Mouse (Mus musculus) G1E (cell line): Measurements from ENCODE around the gene Ptpn3.

ENCODE experiments used
- CTCF ChIP-seq: IDR thresholded peaks from 2 replicates; pipeline ENCODE4 v1.5.1; 2012; ENCODE audit warnings: low read depth, low read length, inconsistent platforms, mixed read lengths
- GATA1 ChIP-seq: IDR thresholded peaks from 2 replicates; pipeline ENCODE4 v1.6.1; 2012; ENCODE audit warnings: borderline replicate concordance, low read length, inconsistent platforms, mixed read lengths
- POLR2AphosphoS5 ChIP-seq: IDR thresholded peaks from 2 replicates; pipeline ENCODE4 v1.6.1; 2012; ENCODE audit warnings: low read depth, low read length, inconsistent platforms; ENCODE audit not compliant: insufficient replicate concordance
- TAL1 ChIP-seq: conservative IDR thresholded peaks from 2 replicates; pipeline ENCODE4 v1.6.1; 2012; ENCODE audit warnings: low read depth, low read length, inconsistent platforms, mixed read lengths

GRCm38 (mm10) chr4:57230341-57230740 is 71.3 kb downstream of the Ptpn3 start:
- TF ChIP-seq TAL1 (no peak), CTCF (no peak), GATA1 (no peak), POLR2AphosphoS5 (no peak)
